Mouse (Mus musculus): Measurements from ENCODE around the gene Atp5g1. TPM values are rescaled to one million over a fixed set of nuclear protein-coding genes. Genes with fewer than 3 reads are reported as not detected.

Atp5g1 gene
- polyA plus RNA-seq, 1 experiment: 410 TPM

DNA sequence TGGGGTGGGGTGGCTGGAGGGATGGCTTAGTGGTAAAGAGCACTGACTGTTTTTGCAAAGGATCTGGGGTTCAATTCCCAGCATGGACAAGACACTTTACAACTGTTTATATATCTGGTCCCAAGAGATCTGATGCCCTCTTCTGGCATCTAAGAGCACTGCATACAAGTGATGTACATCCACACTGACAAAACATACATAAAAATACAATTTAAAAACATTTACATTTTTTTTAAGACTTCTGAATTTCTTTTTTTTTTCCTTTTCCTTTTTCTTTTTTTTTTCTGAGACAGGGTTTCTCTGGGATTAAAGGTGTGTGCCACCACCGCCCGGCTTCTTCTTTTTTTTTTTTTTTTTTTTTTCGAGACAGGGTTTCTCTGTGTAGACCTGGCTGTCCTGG lies 42.2 kb downstream of the Atp5g1 start:
- DNase-seq (ENCODE audit: extremely low spot score in 1 of 2, low spot score in 1 of 2): no peak

DNA sequence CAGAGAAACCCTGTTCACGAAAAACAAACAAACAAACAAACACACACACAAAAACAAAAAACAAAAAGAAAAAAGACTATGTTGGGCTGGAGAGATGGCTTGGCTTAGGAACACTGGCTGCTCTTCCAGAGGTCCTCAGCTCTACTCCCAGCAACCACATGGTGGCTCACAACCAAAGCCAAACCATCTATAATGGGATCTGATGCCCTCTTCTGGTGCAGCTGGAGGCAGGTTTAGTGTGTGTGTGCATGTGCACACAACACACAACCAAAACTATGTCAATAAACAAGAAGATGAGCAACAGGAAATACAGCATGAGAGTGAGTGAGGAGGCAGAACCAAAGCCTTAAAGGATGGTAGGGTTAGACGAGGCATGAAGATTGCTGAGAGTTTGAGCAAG lies 43.8 kb downstream of the Atp5g1 start:
- DNase-seq (ENCODE audit: extremely low spot score in 1 of 2, low spot score in 1 of 2): no peak

DNA sequence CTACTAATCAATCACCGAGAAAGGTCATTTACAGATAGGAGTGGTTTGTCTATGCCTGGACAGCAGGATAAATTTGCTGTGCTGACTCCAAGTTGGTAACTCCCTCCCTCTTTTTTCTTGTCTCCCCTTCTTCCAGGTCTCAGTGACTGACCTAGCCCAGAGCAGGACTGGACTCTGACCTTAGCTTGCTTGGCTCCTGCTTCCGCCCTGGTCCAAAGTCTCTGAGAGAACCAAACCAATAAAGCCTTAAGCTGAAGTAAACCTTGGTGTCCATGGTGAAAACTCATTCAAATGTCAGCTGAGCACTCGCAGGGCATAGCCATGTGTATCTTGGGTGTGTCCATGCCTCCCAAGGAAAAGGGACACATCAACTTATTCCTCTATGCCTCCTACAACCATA lies 44.9 kb downstream of the Atp5g1 start:
- DNase-seq (ENCODE audit: extremely low spot score in 1 of 2, low spot score in 1 of 2): no peak

DNA sequence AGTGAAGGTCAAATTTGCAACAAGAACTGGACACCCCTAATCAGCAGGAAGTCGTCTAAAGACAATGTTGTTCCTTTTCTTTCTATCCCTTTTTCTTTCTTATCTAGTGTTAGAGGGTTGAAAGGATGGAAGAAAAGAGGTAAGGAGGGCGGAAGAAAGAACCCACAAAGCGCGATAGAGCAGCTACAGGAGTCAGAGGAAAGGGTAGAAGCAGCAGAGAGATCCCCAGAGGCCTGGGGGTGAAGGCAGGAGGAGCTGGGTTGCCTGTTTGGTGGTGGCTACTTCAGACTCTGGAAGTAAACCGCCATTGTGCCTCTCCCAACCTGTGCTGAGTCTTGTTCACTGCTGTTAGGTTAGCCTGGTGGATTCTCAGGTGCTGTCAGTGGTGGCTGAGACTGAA lies 47.3 kb downstream of the Atp5g1 start:
- DNase-seq (ENCODE audit: extremely low spot score in 1 of 2, low spot score in 1 of 2): no peak

DNA sequence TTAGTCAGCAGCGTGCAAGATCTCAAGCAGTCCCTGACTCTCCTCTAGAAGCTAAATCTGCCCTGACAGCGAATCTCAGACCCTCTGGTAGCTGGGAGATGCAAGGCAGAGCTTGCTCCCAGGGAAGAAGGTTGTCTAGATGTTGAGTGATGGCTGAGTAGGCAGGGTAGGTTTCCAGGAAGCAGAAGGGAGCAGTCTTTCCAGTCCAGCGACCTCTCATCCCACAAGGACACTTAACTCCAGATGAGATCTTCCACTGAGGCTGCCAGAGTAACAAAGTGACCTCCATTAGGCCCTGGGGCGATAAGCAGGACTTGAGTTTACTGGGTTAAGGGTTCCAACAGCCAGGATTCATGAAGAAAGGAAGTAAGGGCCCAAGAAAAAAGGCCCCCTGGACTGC lies 54.8 kb downstream of the Atp5g1 start:
- no peak for DNase-seq (ENCODE audit: extremely low spot score in 1 of 2, low spot score in 1 of 2)

Other genes with a start within 250 kb of the Atp5g1 start
- gene Gngt2, start 238.5 kb downstream of the Atp5g1 start, polyA plus RNA-seq (2012; rRNA removed): 7.2 and 9.4 TPM in 2 replicates
- gene Abi3, start 233.2 kb downstream of the Atp5g1 start, polyA plus RNA-seq (2012; rRNA removed): 9.6 and 11.2 TPM in 2 replicates
- gene B4galnt2, start 160.8 kb downstream of the Atp5g1 start, polyA plus RNA-seq (2012; rRNA removed): not detected in 2 replicates
- gene Igf2bp1, start 69.7 kb downstream of the Atp5g1 start, polyA plus RNA-seq (2012; rRNA removed): 0.18 and 0.71 TPM in 2 replicates
- not detected in 2 replicates for gene Gip, start 51.1 kb downstream of the Atp5g1 start, polyA plus RNA-seq (2012; rRNA removed)
- 84.2 and 87.0 TPM in 2 replicates for gene Snf8, start 40.8 kb downstream of the Atp5g1 start, polyA plus RNA-seq (2012; rRNA removed)
- gene Ube2z, start 10.3 kb downstream of the Atp5g1 start, polyA plus RNA-seq (2012; rRNA removed): 45.3 and 50.3 TPM in 2 replicates
- gene Calcoco2, start 36.3 kb upstream of the Atp5g1 start, polyA plus RNA-seq (2012; rRNA removed): not detected in 2 replicates
- 0.06 and 0.61 TPM in 2 replicates for gene Ttll6, start 58.1 kb upstream of the Atp5g1 start, polyA plus RNA-seq (2012; rRNA removed)
- not detected in 2 replicates for gene Hoxb13, start 118.6 kb upstream of the Atp5g1 start, polyA plus RNA-seq (2012; rRNA removed)
- gene Hoxb9, start 195.8 kb upstream of the Atp5g1 start, polyA plus RNA-seq (2012; rRNA removed): not detected in 2 replicates
- 0.06 TPM in 1 of 2 replicates, not detected in the other for gene Hoxb8, start 206.2 kb upstream of the Atp5g1 start, polyA plus RNA-seq (2012; rRNA removed)
- not detected in 2 replicates for gene Hoxb7, start 211.0 kb upstream of the Atp5g1 start, polyA plus RNA-seq (2012; rRNA removed)
- gene Hoxb6, start 216.8 kb upstream of the Atp5g1 start, polyA plus RNA-seq (2012; rRNA removed): not detected in 2 replicates
- 0.11 TPM in 1 of 2 replicates, not detected in the other for gene Hoxb5, start 227.7 kb upstream of the Atp5g1 start, polyA plus RNA-seq (2012; rRNA removed)
- gene Hoxb4, start 242.6 kb upstream of the Atp5g1 start, polyA plus RNA-seq (2012; rRNA removed): 0.04 TPM in 1 of 2 replicates, not detected in the other
- gene Hoxb3, start 247.7 kb upstream of the Atp5g1 start, polyA plus RNA-seq (2012; rRNA removed): not detected in 2 replicates